Mouse (Mus musculus) embryonic facial prominence, embryonic 12.5 days (tissue): Measurements from ENCODE around the gene Abhd17c. TPM values are rescaled to one million over a fixed set of nuclear protein-coding genes. Genes with fewer than 3 reads are reported as not detected.

Source experiments
- polyA plus RNA-seq: library from polyadenylated mRNA; unstranded; fragments of >200 nt; fragmentation: Nextera tagmentation; extraction: Ambion mirVana; gene quantifications from 2 replicates; pipeline ENCODE4 v1.2.1, GENCODE M21; 2016

Abhd17c gene
- polyA plus RNA-seq, 1 experiment from 2014 or later = 61.9 TPM

Other genes starting within 250 kb of the Abhd17c start
- gene Cemip, start 65.4 kb downstream of the Abhd17c start, polyA plus RNA-seq = 1.0 and 1.3 TPM in 2 replicates